Mouse (Mus musculus): Measurements from ENCODE around the gene Gm17622. TPM values are rescaled to one million over a fixed set of nuclear protein-coding genes. Genes with fewer than 3 reads are reported as not detected.

Gm17622 gene
- polyA plus RNA-seq, 1 experiment from 2014 or later = not detected

DNA sequence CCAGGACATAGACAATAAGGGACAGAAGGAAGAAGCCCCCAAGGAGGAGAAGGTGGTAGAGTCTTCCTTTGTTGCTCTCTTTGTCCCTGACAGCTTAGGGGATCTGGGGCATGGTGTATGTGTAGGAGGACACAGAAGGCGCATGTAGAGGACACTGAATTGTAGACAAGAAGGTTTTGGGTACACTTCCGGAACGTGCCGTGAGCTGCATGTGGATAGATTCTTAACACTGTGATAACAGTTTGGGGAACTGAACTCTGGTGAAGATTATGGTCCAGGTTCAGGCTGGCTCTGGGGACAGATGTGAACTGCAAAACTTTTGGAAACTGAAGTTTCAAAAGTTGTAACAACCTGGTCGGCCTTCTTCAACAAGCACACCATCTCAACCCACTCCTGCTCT, 33.0 kb upstream of the Gm17622 start:
- DNase-seq (ENCODE audit: low spot score) = no peak
- 89% methylated on average over 5 of the region's 5 CpGs for WGBS
- Histone ChIP-seq H3K27me3 (ENCODE audit: insufficient read depth, low read length) (no peaks in the 10 kb centered on the region), H3K9ac (ENCODE audit: low read depth, low read length) (no peak overlapping the region), H3K4me3 (replicated peaks; ENCODE audit: low read depth, low read length) (no peak overlapping the region), H3K27ac (no peak overlapping the region), H3K36me3 (ENCODE audit: insufficient read depth, low read length) (no peaks in the 10 kb centered on the region), H3K4me1 (replicated peaks; ENCODE audit: insufficient read depth, low read length) (no peaks in the 10 kb centered on the region), H3K4me2 (ENCODE audit: low read length) (no peak overlapping the region), H3K9me3 (replicated peaks; ENCODE audit: low read length) (no peaks in the 10 kb centered on the region)
- ATAC-seq (replicated peaks; ENCODE audit: low FRiP score, low read depth) = no peak
- TF ChIP-seq CTCF (IDR thresholded peaks at IDR 0.05; ENCODE audit: low read depth) = no peak

DNA sequence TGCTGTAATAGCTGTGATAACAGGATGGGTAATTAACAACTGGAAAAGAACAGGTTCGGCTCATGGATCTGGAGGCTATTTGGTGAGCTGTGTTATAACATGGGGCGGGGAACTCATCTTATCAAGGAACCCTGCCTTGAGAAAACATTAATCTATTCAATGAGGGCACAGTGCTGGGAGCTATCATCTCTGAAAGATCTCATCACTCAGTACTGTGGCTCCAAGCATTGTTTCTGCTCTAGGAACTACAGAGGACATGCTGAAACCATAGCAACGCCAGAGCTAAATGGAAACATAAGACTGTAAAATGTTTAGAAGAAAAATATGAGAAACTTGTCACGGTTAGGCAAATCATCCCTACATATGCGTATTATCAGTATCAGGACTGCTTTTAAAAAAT, 32.5 kb upstream of the Gm17622 start:
- H3K4me1 ChIP-seq (replicated peaks; ENCODE audit: insufficient read depth, low read length) = no peaks in the 10 kb centered on the region
- H3K27ac ChIP-seq = no peak overlapping the region
- H3K9ac ChIP-seq (ENCODE audit: low read depth, low read length) = no peak overlapping the region
- no peaks in the 10 kb centered on the region for H3K9me3 ChIP-seq (replicated peaks; ENCODE audit: low read length)
- H3K4me2 ChIP-seq (ENCODE audit: low read length) = no peak overlapping the region
- DNase-seq (ENCODE audit: low spot score) = no peak
- H3K27me3 ChIP-seq (ENCODE audit: insufficient read depth, low read length) = no peaks in the 10 kb centered on the region
- H3K4me3 ChIP-seq (replicated peaks; ENCODE audit: low read depth, low read length) = no peak overlapping the region
- H3K36me3 ChIP-seq (ENCODE audit: insufficient read depth, low read length) = no peaks in the 10 kb centered on the region
- no peak for TF ChIP-seq CTCF (IDR thresholded peaks at IDR 0.05; ENCODE audit: low read depth)
- 79% methylated on average over 5 of the region's 5 CpGs for WGBS
- no peak for ATAC-seq (replicated peaks; ENCODE audit: low FRiP score, low read depth)

DNA sequence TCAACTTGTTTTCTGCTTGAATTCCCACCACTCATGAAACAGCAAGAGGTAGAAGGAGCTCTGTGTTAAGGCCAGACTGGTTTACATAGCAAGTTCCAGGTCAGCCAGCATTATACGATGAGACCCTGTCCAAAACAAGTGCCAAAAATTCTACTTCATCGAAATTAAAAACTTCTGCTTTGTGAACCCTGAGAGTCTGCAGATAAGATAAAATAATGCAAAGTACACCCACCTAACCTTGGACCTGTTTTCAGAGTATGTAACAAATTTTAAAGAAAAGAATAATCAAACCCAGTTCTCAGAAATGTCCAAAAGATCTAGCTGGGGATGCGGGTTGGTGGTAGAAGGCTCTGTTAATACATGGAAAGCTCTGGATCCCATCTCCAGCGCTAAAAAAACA, 31.9 kb upstream of the Gm17622 start:
- no peak for DNase-seq (ENCODE audit: low spot score)
- no peak overlapping the region for H3K4me3 ChIP-seq (replicated peaks; ENCODE audit: low read depth, low read length)
- H3K4me2 ChIP-seq (ENCODE audit: low read length) = no peak overlapping the region
- H3K9ac ChIP-seq (ENCODE audit: low read depth, low read length) = no peak overlapping the region
- H3K4me1 ChIP-seq (replicated peaks; ENCODE audit: insufficient read depth, low read length) = no peaks in the 10 kb centered on the region
- ATAC-seq (replicated peaks; ENCODE audit: low FRiP score, low read depth) = no peak
- no peaks in the 10 kb centered on the region for H3K27me3 ChIP-seq (ENCODE audit: insufficient read depth, low read length)
- H3K9me3 ChIP-seq (replicated peaks; ENCODE audit: low read length) = no peaks in the 10 kb centered on the region
- H3K36me3 ChIP-seq (ENCODE audit: insufficient read depth, low read length) = no peaks in the 10 kb centered on the region
- no peak overlapping the region for H3K27ac ChIP-seq
- 81% methylated on average over 4 of the region's 4 CpGs for WGBS
- TF ChIP-seq CTCF (IDR thresholded peaks at IDR 0.05; ENCODE audit: low read depth) = no peak

DNA sequence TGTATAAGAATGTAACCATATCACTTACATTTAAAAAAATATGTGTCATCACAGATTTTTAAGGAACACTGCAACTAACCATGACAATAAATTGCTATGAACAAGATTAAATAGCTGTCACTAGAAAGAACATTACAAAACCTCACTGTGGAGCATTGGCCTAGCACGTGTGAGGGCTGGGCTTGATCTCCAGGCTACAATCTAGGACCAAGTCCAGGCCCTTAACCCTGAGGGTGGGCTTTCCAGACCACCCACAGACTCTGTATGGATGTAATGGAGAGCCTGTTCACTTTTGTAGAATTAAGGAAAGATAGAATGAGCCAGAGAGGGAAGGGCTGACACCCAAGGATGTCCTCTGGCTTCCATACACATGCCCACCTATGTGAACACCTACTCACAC, 27.9 kb upstream of the Gm17622 start:
- no peak for TF ChIP-seq CTCF (IDR thresholded peaks at IDR 0.05; ENCODE audit: low read depth)
- no peak overlapping the region for H3K4me3 ChIP-seq (replicated peaks; ENCODE audit: low read depth, low read length)
- H3K4me2 ChIP-seq (ENCODE audit: low read length) = no peak overlapping the region
- no peak overlapping the region for H3K27ac ChIP-seq
- no peaks in the 10 kb centered on the region for H3K9me3 ChIP-seq (replicated peaks; ENCODE audit: low read length)
- ATAC-seq (replicated peaks; ENCODE audit: low FRiP score, low read depth) = no peak
- no peaks in the 10 kb centered on the region for H3K36me3 ChIP-seq (ENCODE audit: insufficient read depth, low read length)
- H3K27me3 ChIP-seq (ENCODE audit: insufficient read depth, low read length) = no peaks in the 10 kb centered on the region
- no peak overlapping the region for H3K9ac ChIP-seq (ENCODE audit: low read depth, low read length)
- no peaks in the 10 kb centered on the region for H3K4me1 ChIP-seq (replicated peaks; ENCODE audit: insufficient read depth, low read length)
- 60% methylated on average over 1 of the region's 1 CpGs for WGBS
- DNase-seq (ENCODE audit: low spot score) = no peak

GRCm38 (mm10) chr13:96465315-96465714, 25.2 kb upstream of the Gm17622 start:
- Histone ChIP-seq H3K27me3 (ENCODE audit: insufficient read depth, low read length) (no peaks in the 10 kb centered on the region), H3K4me2 (ENCODE audit: low read length) (no peak overlapping the region), H3K36me3 (ENCODE audit: insufficient read depth, low read length) (no peaks in the 10 kb centered on the region), H3K9ac (ENCODE audit: low read depth, low read length) (no peak overlapping the region), H3K4me1 (replicated peaks; ENCODE audit: insufficient read depth, low read length) (no peaks in the 10 kb centered on the region), H3K27ac (no peak overlapping the region), H3K9me3 (replicated peaks; ENCODE audit: low read length) (no peaks in the 10 kb centered on the region), H3K4me3 (replicated peaks; ENCODE audit: low read depth, low read length) (no peak overlapping the region)
- no peak for ATAC-seq (replicated peaks; ENCODE audit: low FRiP score, low read depth)
- 53% methylated on average over 5 of the region's 5 CpGs for WGBS
- DNase-seq (ENCODE audit: low spot score) = no peak
- TF ChIP-seq CTCF (IDR thresholded peaks at IDR 0.05; ENCODE audit: low read depth) = no peak

- Histone ChIP-seq H3K4me2 (ENCODE audit: low read length) (no peak overlapping the region), H3K27me3 (ENCODE audit: insufficient read depth, low read length) (no peaks in the 10 kb centered on the region), H3K36me3 (ENCODE audit: insufficient read depth, low read length) (no peaks in the 10 kb centered on the region), H3K27ac (no peak overlapping the region), H3K4me3 (replicated peaks; ENCODE audit: low read depth, low read length) (no peak overlapping the region), H3K9me3 (replicated peaks; ENCODE audit: low read length) (no peaks in the 10 kb centered on the region), H3K9ac (ENCODE audit: low read depth, low read length) (no peak overlapping the region), H3K4me1 (replicated peaks; ENCODE audit: insufficient read depth, low read length) (no peaks in the 10 kb centered on the region)
- ATAC-seq (replicated peaks; ENCODE audit: low FRiP score, low read depth) (no peak), DNase-seq (ENCODE audit: low spot score) (no peak)
- 86% methylated on average over 5 of the region's 5 CpGs for WGBS
- TF ChIP-seq CTCF (IDR thresholded peaks at IDR 0.05; ENCODE audit: low read depth) = no peak
Measured at GRCm38 (mm10) chr13:96468678-96469077, 21.9 kb upstream of the Gm17622 start.

- H3K4me1 ChIP-seq (replicated peaks; ENCODE audit: insufficient read depth, low read length) = no peaks in the 10 kb centered on the region
- H3K27ac ChIP-seq = no peak overlapping the region
- H3K27me3 ChIP-seq (ENCODE audit: insufficient read depth, low read length) = no peaks in the 10 kb centered on the region
- no peaks in the 10 kb centered on the region for H3K9me3 ChIP-seq (replicated peaks; ENCODE audit: low read length)
- ATAC-seq (replicated peaks; ENCODE audit: low FRiP score, low read depth) (no peak), DNase-seq (ENCODE audit: low spot score) (no peak)
- H3K4me3 ChIP-seq (replicated peaks; ENCODE audit: low read depth, low read length) = no peak overlapping the region
- WGBS = 56% methylated on average over 6 of the region's 6 CpGs
- no peak overlapping the region for H3K4me2 ChIP-seq (ENCODE audit: low read length)
- H3K9ac ChIP-seq (ENCODE audit: low read depth, low read length) = no peak overlapping the region
- no peaks in the 10 kb centered on the region for H3K36me3 ChIP-seq (ENCODE audit: insufficient read depth, low read length)
- no peak for TF ChIP-seq CTCF (IDR thresholded peaks at IDR 0.05; ENCODE audit: low read depth)
Measured at GRCm38 (mm10) chr13:96470556-96470955, 20.0 kb upstream of the Gm17622 start.
